Mouse (Mus musculus): ENCODE results near the gene Syt16.

GRCm38 (mm10) chr12:74044241-74044640 lies 46.8 kb downstream of the Syt16 start:
- no peak for TF ChIP-seq CTCF (IDR thresholded peaks at IDR 0.05)
- TF ChIP-seq EP300 (IDR thresholded peaks at IDR 0.05): no peak

All from lung, postnatal 0 days (tissue).